Mouse (Mus musculus): ENCODE data around the gene Ndufaf7. TPM values are rescaled to one million over a fixed set of nuclear protein-coding genes. Genes with fewer than 3 reads are reported as not detected.

Ndufaf7 gene
- polyA plus RNA-seq (2016; fragmentation: Nextera tagmentation; extraction: Ambion mirVana), result 49.5 and 51.1 TPM in 2 replicates

DNA sequence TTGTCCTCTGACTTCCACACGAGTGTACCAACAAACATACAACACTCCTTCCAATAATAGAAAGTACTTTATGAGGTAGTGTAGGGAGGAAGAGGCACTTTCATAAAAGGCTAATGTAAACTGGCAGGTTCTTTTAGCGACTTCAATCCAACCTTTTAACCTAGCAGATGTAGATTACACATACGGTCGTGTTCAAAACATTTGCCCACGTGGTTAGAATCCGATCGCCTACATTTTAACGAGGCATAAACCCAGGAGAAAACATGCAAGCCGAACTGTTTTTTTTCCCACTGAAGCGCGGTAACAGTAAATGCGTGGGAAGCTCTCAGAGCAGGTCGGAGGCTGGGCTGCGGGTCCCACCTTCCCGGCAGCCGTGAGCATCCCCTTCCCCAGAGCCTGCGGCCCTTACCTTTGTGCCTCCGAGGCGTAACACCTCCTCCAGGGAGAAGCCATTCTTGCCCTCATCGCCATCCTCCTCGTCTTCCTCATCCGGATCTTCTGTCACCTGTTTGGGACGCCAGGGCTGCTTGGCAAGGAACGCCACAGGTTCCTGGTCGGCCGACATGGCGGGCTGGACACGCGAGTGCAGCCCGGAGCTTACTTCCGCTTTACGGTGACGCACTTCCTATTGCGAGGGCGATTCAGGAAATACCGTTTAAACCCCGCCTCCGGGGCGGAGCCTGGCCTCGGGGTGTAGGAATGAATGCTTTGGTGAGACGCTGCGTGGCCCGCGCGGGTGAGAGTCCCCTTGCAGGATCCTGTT lies at the start of gene Ndufaf7, which contains the start of gene Cebpz:
Ndufaf7 (plus strand) TSS at position 671 of the 763 bp plus-strand sequence.
Cebpz (minus strand) TSS at position 601 of the 763 bp plus-strand sequence.
- H3K9ac ChIP-seq, result peak within 1 kb of the TSS; percentile 73
- H3K4me3 ChIP-seq, result peak within 1 kb of the TSS; percentile 81
- H3K27me3 ChIP-seq (replicated peaks), result no peaks in the 10 kb centered on the region
- no peak within 1 kb of the TSS for H3K27ac ChIP-seq
- H3K4me2 ChIP-seq (replicated peaks), result peak within 1 kb of the TSS; percentile 72
- WGBS, result under 1% methylated on average over 45 of the region's 45 CpGs
- H3K4me1 ChIP-seq, result peaks cover 16% of the 10 kb centered on the region
- peaks cover 40% of the 10 kb centered on the region for H3K36me3 ChIP-seq
- H3K9me3 ChIP-seq, result no peaks in the 10 kb centered on the region
- ATAC-seq (ENCODE audit: low FRiP score, low read depth), result peak; percentile 99

DNA sequence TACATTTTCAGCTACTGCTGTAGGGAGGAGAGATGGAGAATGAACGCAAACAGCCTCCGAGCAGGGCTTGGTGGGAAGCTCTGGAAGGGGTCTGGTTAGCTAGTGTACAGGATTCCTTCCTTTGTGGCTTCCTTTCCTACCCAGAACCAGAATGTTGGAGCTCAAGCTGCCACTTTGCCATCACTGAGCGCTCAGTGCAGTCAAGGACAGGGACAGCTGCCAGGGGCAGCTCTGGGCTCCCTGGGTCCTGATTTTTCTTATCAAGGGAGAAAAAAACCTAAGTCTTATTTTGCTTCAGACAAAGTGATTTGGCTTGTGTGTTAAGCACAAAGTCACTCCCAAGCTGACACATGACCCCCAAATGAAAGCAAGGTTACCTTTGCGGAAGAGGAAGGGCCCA lies 48.4 kb upstream of the Ndufaf7 start:
- H3K9me3 ChIP-seq, result peaks cover 4% of the 10 kb centered on the region; the same call in 1 of the 2 replicates
- no peaks in the 10 kb centered on the region for H3K36me3 ChIP-seq
- no peak overlapping the region for H3K4me2 ChIP-seq (replicated peaks)
- H3K4me1 ChIP-seq, result no peaks in the 10 kb centered on the region
- no peak for ATAC-seq (ENCODE audit: low FRiP score, low read depth)
- H3K4me3 ChIP-seq, result no peak overlapping the region
- H3K9ac ChIP-seq, result no peak overlapping the region
- no peaks in the 10 kb centered on the region for H3K27me3 ChIP-seq (replicated peaks)
- 93% methylated on average over 4 of the region's 4 CpGs for WGBS
- H3K27ac ChIP-seq, result no peak overlapping the region

- WGBS, result 68% methylated on average over 3 of the region's 3 CpGs
- no peak for ATAC-seq (ENCODE audit: low FRiP score, low read depth)
- no peak overlapping the region for H3K4me3 ChIP-seq
- H3K27ac ChIP-seq, result no peak overlapping the region
- H3K4me1 ChIP-seq, result no peaks in the 10 kb centered on the region
- no peaks in the 10 kb centered on the region for H3K36me3 ChIP-seq
- H3K9me3 ChIP-seq, result peaks cover 4% of the 10 kb centered on the region; the same call in 1 of the 2 replicates
- no peak overlapping the region for H3K9ac ChIP-seq
- H3K27me3 ChIP-seq (replicated peaks), result no peaks in the 10 kb centered on the region
- no peak overlapping the region for H3K4me2 ChIP-seq (replicated peaks)
These were observed 47.8 kb upstream of the Ndufaf7 start for GRCm38 (mm10) chr17:78889184-78889583.

- H3K27me3 ChIP-seq (replicated peaks), result no peaks in the 10 kb centered on the region
These were observed 45.9 kb upstream of the Ndufaf7 start for GRCm38 (mm10) chr17:78891020-78891419.

GRCm38 (mm10) chr17:78894991-78895390 lies 41.9 kb upstream of the Ndufaf7 start:
- Histone ChIP-seq H3K36me3 (no peaks in the 10 kb centered on the region), H3K9ac (no peak overlapping the region), H3K4me1 (no peaks in the 10 kb centered on the region), H3K4me2 (replicated peaks) (no peak overlapping the region), H3K4me3 (no peak overlapping the region), H3K27ac (no peak overlapping the region), H3K27me3 (replicated peaks) (no peaks in the 10 kb centered on the region), H3K9me3 (no peaks in the 10 kb centered on the region)
- no peak for ATAC-seq (ENCODE audit: low FRiP score, low read depth)
- 80% methylated on average over 7 of the region's 7 CpGs for WGBS

More at GRCm38 (mm10) chr17:78891020-78891419, 45.9 kb upstream of the Ndufaf7 start:
- 88% methylated on average over 9 of the region's 9 CpGs for WGBS
- H3K4me3 ChIP-seq, result no peak overlapping the region
- H3K9ac ChIP-seq, result no peak overlapping the region
- no peak overlapping the region for H3K27ac ChIP-seq
- no peaks in the 10 kb centered on the region for H3K9me3 ChIP-seq
- no peaks in the 10 kb centered on the region for H3K4me1 ChIP-seq
- no peaks in the 10 kb centered on the region for H3K36me3 ChIP-seq
- ATAC-seq (ENCODE audit: low FRiP score, low read depth), result no peak
- H3K4me2 ChIP-seq (replicated peaks), result no peak overlapping the region

GRCm38 (mm10) chr17:78895394-78895793 lies 41.5 kb upstream of the Ndufaf7 start:
- H3K4me1 ChIP-seq, result no peaks in the 10 kb centered on the region
- 56% methylated on average over 8 of the region's 8 CpGs for WGBS
- no peaks in the 10 kb centered on the region for H3K36me3 ChIP-seq
- H3K27me3 ChIP-seq (replicated peaks), result no peaks in the 10 kb centered on the region
- ATAC-seq (ENCODE audit: low FRiP score, low read depth), result no peak
- no peaks in the 10 kb centered on the region for H3K9me3 ChIP-seq
- no peak overlapping the region for H3K9ac ChIP-seq
- no peak overlapping the region for H3K4me2 ChIP-seq (replicated peaks)
- no peak overlapping the region for H3K27ac ChIP-seq
- H3K4me3 ChIP-seq, result no peak overlapping the region

GRCm38 (mm10) chr17:78903158-78903557 lies 33.8 kb upstream of the Ndufaf7 start:
- no peak for ATAC-seq (ENCODE audit: low FRiP score, low read depth)
- Histone ChIP-seq H3K9ac (no peak overlapping the region), H3K36me3 (no peaks in the 10 kb centered on the region), H3K4me1 (no peaks in the 10 kb centered on the region), H3K4me2 (replicated peaks) (no peak overlapping the region), H3K9me3 (no peaks in the 10 kb centered on the region), H3K4me3 (no peak overlapping the region), H3K27me3 (replicated peaks) (no peaks in the 10 kb centered on the region), H3K27ac (no peak overlapping the region)
- 87% methylated on average over 2 of the region's 2 CpGs for WGBS

DNA sequence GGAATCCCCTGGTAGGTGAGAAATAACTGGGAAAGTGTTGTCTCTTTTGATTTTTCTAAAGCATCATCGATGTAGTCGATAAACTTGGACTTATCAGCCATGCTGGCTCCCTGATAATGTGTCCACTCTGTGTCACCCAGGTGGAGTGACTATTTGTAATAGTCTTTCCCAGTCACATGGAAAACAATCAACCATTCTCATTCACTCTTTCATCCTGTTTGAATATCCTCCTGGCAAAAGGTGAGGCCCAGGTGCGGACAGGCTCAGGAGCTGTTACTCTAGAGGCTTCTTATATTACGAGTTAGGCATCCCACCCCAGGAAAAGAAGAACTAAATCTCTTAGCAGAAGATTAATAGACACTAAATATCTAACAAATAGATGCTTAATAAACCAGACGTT lies 30.0 kb upstream of the Ndufaf7 start, which contains the start of gene Sult6b1:
Sult6b1 (minus strand) TSS at position 101 of the 400 bp plus-strand sequence.
- no peak for ATAC-seq (ENCODE audit: low FRiP score, low read depth)
- no peaks in the 10 kb centered on the region for H3K4me1 ChIP-seq
- H3K4me2 ChIP-seq (replicated peaks), result no peak within 1 kb of the TSS
- 90% methylated on average over 5 of the region's 5 CpGs for WGBS
- H3K9me3 ChIP-seq, result no peaks in the 10 kb centered on the region
- H3K9ac ChIP-seq, result no peak within 1 kb of the TSS
- H3K4me3 ChIP-seq, result no peak within 1 kb of the TSS
- H3K36me3 ChIP-seq, result no peaks in the 10 kb centered on the region
- H3K27ac ChIP-seq, result no peak within 1 kb of the TSS
- H3K27me3 ChIP-seq (replicated peaks), result no peaks in the 10 kb centered on the region

DNA sequence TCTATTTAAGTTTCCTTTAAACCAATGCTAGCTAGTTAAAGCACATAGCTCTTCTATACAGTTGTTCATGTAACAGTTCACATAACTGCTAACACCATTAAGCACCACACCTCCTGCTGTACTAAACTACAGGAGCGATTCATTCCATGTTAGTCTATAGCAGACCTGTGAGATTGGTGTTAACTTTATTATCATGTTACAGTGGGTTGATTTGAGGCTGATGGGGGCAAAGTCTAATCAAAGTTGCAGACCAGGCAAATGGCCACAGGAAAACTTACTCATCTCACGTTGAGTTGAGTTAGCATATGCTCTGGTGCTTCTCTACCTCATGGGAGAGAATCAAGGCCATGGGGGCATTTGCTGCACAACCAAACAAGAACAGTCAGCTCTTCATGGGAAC lies 27.6 kb upstream of the Ndufaf7 start:
- H3K27ac ChIP-seq, result no peak overlapping the region
- H3K4me3 ChIP-seq, result no peak overlapping the region
- H3K4me2 ChIP-seq (replicated peaks), result no peak overlapping the region
- no peaks in the 10 kb centered on the region for H3K9me3 ChIP-seq
- H3K27me3 ChIP-seq (replicated peaks), result no peaks in the 10 kb centered on the region
- no peaks in the 10 kb centered on the region for H3K36me3 ChIP-seq
- H3K4me1 ChIP-seq, result peaks cover 6% of the 10 kb centered on the region; the same call in 1 of the 2 replicates
- no peak for ATAC-seq (ENCODE audit: low FRiP score, low read depth)
- 82% methylated on average over 2 of the region's 2 CpGs for WGBS
- H3K9ac ChIP-seq, result no peak overlapping the region

- H3K27ac ChIP-seq, result no peak overlapping the region
- peak; percentile 43 for ATAC-seq (ENCODE audit: low FRiP score, low read depth)
- 37% methylated on average over 6 of the region's 6 CpGs for WGBS
These were observed 24.1 kb upstream of the Ndufaf7 start for GRCm38 (mm10) chr17:78912861-78913281.

GRCm38 (mm10) chr17:78913921-78914320 lies 23.0 kb upstream of the Ndufaf7 start:
- H3K27me3 ChIP-seq (replicated peaks), result no peaks in the 10 kb centered on the region
- no peaks in the 10 kb centered on the region for H3K9me3 ChIP-seq
- H3K4me3 ChIP-seq, result no peak overlapping the region
- ATAC-seq (ENCODE audit: low FRiP score, low read depth), result no peak
- H3K9ac ChIP-seq, result no peak overlapping the region
- H3K4me1 ChIP-seq, result peaks cover 13% of the 10 kb centered on the region
- H3K27ac ChIP-seq, result no peak overlapping the region
- H3K36me3 ChIP-seq, result peaks cover 5% of the 10 kb centered on the region; the same call in 1 of the 2 replicates
- 71% methylated on average over 3 of the region's 3 CpGs for WGBS
- H3K4me2 ChIP-seq (replicated peaks), result no peak overlapping the region

More at GRCm38 (mm10) chr17:78912861-78913281, 24.1 kb upstream of the Ndufaf7 start:
- Histone ChIP-seq H3K4me2 (replicated peaks) (peak overlapping the region; percentile 52), H3K36me3 (no peaks in the 10 kb centered on the region), H3K4me1 (peaks cover 13% of the 10 kb centered on the region), H3K9ac (no peak overlapping the region), H3K4me3 (peak overlapping the region; percentile 24), H3K27me3 (replicated peaks) (no peaks in the 10 kb centered on the region), H3K9me3 (no peaks in the 10 kb centered on the region)

- H3K27me3 ChIP-seq (replicated peaks), result no peaks in the 10 kb centered on the region
- 62% methylated on average over 6 of the region's 6 CpGs for WGBS
- ATAC-seq (ENCODE audit: low FRiP score, low read depth), result peak; percentile 34; the same call in 1 of the 2 replicates
- H3K9me3 ChIP-seq, result no peaks in the 10 kb centered on the region
- H3K27ac ChIP-seq, result no peak overlapping the region
- H3K36me3 ChIP-seq, result peaks cover 19% of the 10 kb centered on the region
- H3K9ac ChIP-seq, result peak overlapping the region; percentile 67
- H3K4me1 ChIP-seq, result peaks cover 13% of the 10 kb centered on the region
- peak overlapping the region; percentile 72 for H3K4me2 ChIP-seq (replicated peaks)
- peak overlapping the region; percentile 63 for H3K4me3 ChIP-seq
These were observed 21.2 kb upstream of the Ndufaf7 start for GRCm38 (mm10) chr17:78915772-78916171.
